Mouse (Mus musculus): ENCODE results near the gene Rexo5. TPM values are rescaled to one million over a fixed set of nuclear protein-coding genes. Genes with fewer than 3 reads are reported as not detected.

Gene Rexo5
- polyA plus RNA-seq, 1 experiment from 2014 or later, result 10.8 TPM

GRCm38 (mm10) chr7:119860971-119861334 is 67.1 kb downstream of the Rexo5 start:
- Histone ChIP-seq H3K9me3 (replicated peaks) (no peaks in the 10 kb centered on the region), H3K36me3 (replicated peaks) (0 out of 2 replicates have a peak, but pooled peaks cover 11% of the 10 kb centered on the region), H3K27me3 (no peaks in the 10 kb centered on the region), H3K4me2 (no peak overlapping the region), H3K4me1 (replicated peaks) (peaks cover 33% of the 10 kb centered on the region), H3K27ac (replicated peaks) (no peak overlapping the region), H3K9ac (no peak overlapping the region), H3K4me3 (replicated peaks) (no peak overlapping the region)
- no peak for ATAC-seq (ENCODE audit: insufficient read depth)

GRCm38 (mm10) chr7:119861335-119862091 is 67.7 kb downstream of the Rexo5 start:
- H3K36me3 ChIP-seq (replicated peaks), result 0 out of 2 replicates have a peak, but pooled peaks cover 8% of the 10 kb centered on the region
- H3K4me1 ChIP-seq (replicated peaks), result peaks cover 33% of the 10 kb centered on the region
- H3K27me3 ChIP-seq, result no peaks in the 10 kb centered on the region
- no peak overlapping the region for H3K4me3 ChIP-seq (replicated peaks)
- no peak for ATAC-seq (ENCODE audit: insufficient read depth)
- 40% methylated on average over 6 of the region's 6 CpGs for WGBS (ENCODE audit: insufficient replicate concordance)
- no peak overlapping the region for H3K27ac ChIP-seq (replicated peaks)
- no peak overlapping the region for H3K4me2 ChIP-seq
- H3K9ac ChIP-seq, result no peak overlapping the region
- no peaks in the 10 kb centered on the region for H3K9me3 ChIP-seq (replicated peaks)

- WGBS (ENCODE audit: insufficient replicate concordance), result 31% methylated on average over 1 of the region's 1 CpGs
- H3K4me1 ChIP-seq (replicated peaks), result peaks cover 33% of the 10 kb centered on the region
- H3K9ac ChIP-seq, result no peak overlapping the region
- no peaks in the 10 kb centered on the region for H3K9me3 ChIP-seq (replicated peaks)
- no peaks in the 10 kb centered on the region for H3K27me3 ChIP-seq
- no peak for ATAC-seq (ENCODE audit: insufficient read depth)
- H3K27ac ChIP-seq (replicated peaks), result no peak overlapping the region
- no peak overlapping the region for H3K4me2 ChIP-seq
- no peak overlapping the region for H3K4me3 ChIP-seq (replicated peaks)
- 0 out of 2 replicates have a peak, but pooled peaks cover 5% of the 10 kb centered on the region for H3K36me3 ChIP-seq (replicated peaks)
Observed at GRCm38 (mm10) chr7:119862167-119862566, 68.4 kb downstream of the Rexo5 start.

GRCm38 (mm10) chr7:119864500-119864899 is 70.7 kb downstream of the Rexo5 start:
- Histone ChIP-seq H3K4me2 (no peak overlapping the region), H3K27me3 (no peaks in the 10 kb centered on the region), H3K9ac (no peak overlapping the region), H3K9me3 (replicated peaks) (no peaks in the 10 kb centered on the region), H3K4me1 (replicated peaks) (peaks cover 33% of the 10 kb centered on the region), H3K4me3 (replicated peaks) (no peak overlapping the region), H3K36me3 (replicated peaks) (0 out of 2 replicates have a peak, but pooled peaks cover under 1% of the 10 kb centered on the region), H3K27ac (replicated peaks) (no peak overlapping the region)
- WGBS (ENCODE audit: insufficient replicate concordance), result 49% methylated on average over 5 of the region's 5 CpGs
- ATAC-seq (ENCODE audit: insufficient read depth), result 0 out of 2 replicates have a peak, but pooled peaks have one; percentile 42

DNA sequence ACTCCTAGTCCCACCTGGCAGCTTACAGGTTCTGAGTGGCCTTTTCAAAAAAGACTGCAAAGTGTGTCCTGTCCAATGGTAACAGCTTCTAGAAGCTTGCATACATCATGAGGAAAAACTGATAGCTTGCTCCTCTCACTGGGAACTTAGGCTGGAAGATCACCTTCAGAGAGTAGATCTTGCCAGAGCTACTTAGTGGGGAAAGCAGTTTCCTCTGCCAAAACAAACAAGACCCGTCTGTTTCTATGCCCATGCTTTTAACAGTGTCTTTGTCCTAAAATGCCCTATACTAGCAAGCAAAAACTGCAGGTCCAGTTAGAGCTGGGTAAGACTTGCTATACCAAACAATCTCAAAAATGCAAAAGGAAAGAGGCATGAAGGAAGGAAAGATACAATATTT is 72.3 kb downstream of the Rexo5 start:
- H3K4me3 ChIP-seq (replicated peaks), result no peak overlapping the region
- H3K4me1 ChIP-seq (replicated peaks), result peaks cover 24% of the 10 kb centered on the region
- no peaks in the 10 kb centered on the region for H3K9me3 ChIP-seq (replicated peaks)
- no peaks in the 10 kb centered on the region for H3K27me3 ChIP-seq
- ATAC-seq (ENCODE audit: insufficient read depth), result no peak
- 64% methylated on average over 1 of the region's 1 CpGs for WGBS (ENCODE audit: insufficient replicate concordance)
- H3K36me3 ChIP-seq (replicated peaks), result no peaks in the 10 kb centered on the region
- no peak overlapping the region for H3K9ac ChIP-seq
- H3K4me2 ChIP-seq, result no peak overlapping the region
- H3K27ac ChIP-seq (replicated peaks), result no peak overlapping the region

DNA sequence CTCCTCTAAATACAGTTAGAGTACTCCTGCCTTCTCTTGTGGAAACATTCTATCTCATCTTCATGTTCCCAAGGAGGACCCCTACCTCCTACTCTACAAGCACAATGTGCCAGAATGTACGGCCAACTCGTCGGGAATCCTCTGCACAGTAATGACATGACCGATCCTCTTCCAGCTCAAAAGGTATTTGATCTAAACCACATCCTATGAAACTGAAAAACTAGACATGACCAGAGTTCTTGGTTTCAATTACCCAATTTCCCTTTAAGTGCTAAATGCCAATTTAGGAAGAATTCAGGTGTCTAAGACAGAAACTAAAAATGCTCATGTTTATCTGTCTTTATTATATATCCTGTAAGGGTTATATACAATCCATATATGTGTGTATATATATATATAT is 78.4 kb downstream of the Rexo5 start:
- Histone ChIP-seq H3K27ac (replicated peaks) (no peak overlapping the region), H3K9ac (no peak overlapping the region), H3K4me1 (replicated peaks) (no peaks in the 10 kb centered on the region), H3K36me3 (replicated peaks) (no peaks in the 10 kb centered on the region), H3K4me3 (replicated peaks) (no peak overlapping the region), H3K4me2 (no peak overlapping the region), H3K9me3 (replicated peaks) (no peaks in the 10 kb centered on the region), H3K27me3 (no peaks in the 10 kb centered on the region)
- WGBS (ENCODE audit: insufficient replicate concordance), result 89% methylated on average over 4 of the region's 4 CpGs
- ATAC-seq (ENCODE audit: insufficient read depth), result no peak

GRCm38 (mm10) chr7:119873050-119873449 is 79.2 kb downstream of the Rexo5 start:
- Histone ChIP-seq H3K9me3 (replicated peaks) (no peaks in the 10 kb centered on the region), H3K27me3 (no peaks in the 10 kb centered on the region), H3K4me3 (replicated peaks) (no peak overlapping the region), H3K4me1 (replicated peaks) (no peaks in the 10 kb centered on the region), H3K4me2 (no peak overlapping the region), H3K27ac (replicated peaks) (no peak overlapping the region), H3K9ac (no peak overlapping the region), H3K36me3 (replicated peaks) (no peaks in the 10 kb centered on the region)
- 45% methylated on average over 2 of the region's 2 CpGs for WGBS (ENCODE audit: insufficient replicate concordance)
- no peak for ATAC-seq (ENCODE audit: insufficient read depth)

GRCm38 (mm10) chr7:119875776-119876440 is 82.1 kb downstream of the Rexo5 start:
- Histone ChIP-seq H3K27ac (replicated peaks) (no peak overlapping the region), H3K9me3 (replicated peaks) (no peaks in the 10 kb centered on the region), H3K4me2 (no peak overlapping the region), H3K27me3 (no peaks in the 10 kb centered on the region), H3K9ac (no peak overlapping the region), H3K4me3 (replicated peaks) (no peak overlapping the region), H3K36me3 (replicated peaks) (no peaks in the 10 kb centered on the region), H3K4me1 (replicated peaks) (peaks cover 7% of the 10 kb centered on the region)
- no peak for ATAC-seq (ENCODE audit: insufficient read depth)
- WGBS (ENCODE audit: insufficient replicate concordance), result 64% methylated on average over 3 of the region's 3 CpGs

DNA sequence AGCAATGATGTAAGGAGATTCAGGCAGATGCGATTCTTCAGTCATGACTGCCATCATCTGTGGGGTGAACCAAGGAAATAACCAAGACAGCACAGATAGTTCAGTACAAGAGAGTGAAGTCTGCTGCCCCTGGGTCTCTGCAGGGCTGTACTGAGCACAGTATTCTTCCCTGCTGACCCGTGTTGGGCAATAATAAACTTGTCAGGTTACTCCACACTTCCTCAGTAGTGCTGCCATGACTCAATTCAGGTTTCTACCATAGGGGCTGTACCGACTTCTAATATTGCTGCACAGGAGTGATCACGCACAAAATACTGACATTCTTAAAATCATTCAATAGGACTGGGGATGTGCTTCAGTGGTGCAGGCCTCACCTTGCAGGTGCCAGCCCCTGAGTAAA is 85.4 kb downstream of the Rexo5 start:
- Histone ChIP-seq H3K9me3 (replicated peaks) (no peaks in the 10 kb centered on the region), H3K36me3 (replicated peaks) (no peaks in the 10 kb centered on the region), H3K27ac (replicated peaks) (no peak overlapping the region), H3K9ac (no peak overlapping the region), H3K4me2 (no peak overlapping the region), H3K4me3 (replicated peaks) (no peak overlapping the region), H3K4me1 (replicated peaks) (peaks cover 7% of the 10 kb centered on the region), H3K27me3 (no peaks in the 10 kb centered on the region)
- 71% methylated on average over 4 of the region's 4 CpGs for WGBS (ENCODE audit: insufficient replicate concordance)
- peak; percentile 25; the same call in 1 of the 2 replicates for ATAC-seq (ENCODE audit: insufficient read depth)

GRCm38 (mm10) chr7:119880345-119880744 is 86.5 kb downstream of the Rexo5 start:
- no peaks in the 10 kb centered on the region for H3K9me3 ChIP-seq (replicated peaks)
- ATAC-seq (ENCODE audit: insufficient read depth), result no peak

GRCm38 (mm10) chr7:119881229-119881628 is 87.4 kb downstream of the Rexo5 start:
- Histone ChIP-seq H3K9me3 (replicated peaks) (no peaks in the 10 kb centered on the region), H3K27ac (replicated peaks) (no peak overlapping the region), H3K9ac (no peak overlapping the region), H3K4me3 (replicated peaks) (no peak overlapping the region), H3K4me2 (no peak overlapping the region), H3K27me3 (no peaks in the 10 kb centered on the region), H3K36me3 (replicated peaks) (no peaks in the 10 kb centered on the region), H3K4me1 (replicated peaks) (peaks cover 7% of the 10 kb centered on the region)
- WGBS (ENCODE audit: insufficient replicate concordance), result 71% methylated on average over 2 of the region's 2 CpGs
- no peak for ATAC-seq (ENCODE audit: insufficient read depth)

More at GRCm38 (mm10) chr7:119880345-119880744, 86.5 kb downstream of the Rexo5 start:
- H3K36me3 ChIP-seq (replicated peaks), result no peaks in the 10 kb centered on the region
- H3K27ac ChIP-seq (replicated peaks), result no peak overlapping the region
- no peaks in the 10 kb centered on the region for H3K27me3 ChIP-seq
- H3K4me2 ChIP-seq, result no peak overlapping the region
- H3K4me1 ChIP-seq (replicated peaks), result peaks cover 7% of the 10 kb centered on the region
- WGBS (ENCODE audit: insufficient replicate concordance), result 55% methylated on average over 5 of the region's 5 CpGs
- no peak overlapping the region for H3K9ac ChIP-seq
- H3K4me3 ChIP-seq (replicated peaks), result no peak overlapping the region
